Mouse (Mus musculus) frontal cortex, postnatal 14 days (tissue): Measurements from ENCODE around the gene Rab38.

Source experiments
- DNase-seq, 2 experiments: peaks; one replicate each; pipeline ENCODE4 v3.0.0; 2022; ENCODE audit warnings: low spot score in 2 of 2

Rab38 gene

DNA sequence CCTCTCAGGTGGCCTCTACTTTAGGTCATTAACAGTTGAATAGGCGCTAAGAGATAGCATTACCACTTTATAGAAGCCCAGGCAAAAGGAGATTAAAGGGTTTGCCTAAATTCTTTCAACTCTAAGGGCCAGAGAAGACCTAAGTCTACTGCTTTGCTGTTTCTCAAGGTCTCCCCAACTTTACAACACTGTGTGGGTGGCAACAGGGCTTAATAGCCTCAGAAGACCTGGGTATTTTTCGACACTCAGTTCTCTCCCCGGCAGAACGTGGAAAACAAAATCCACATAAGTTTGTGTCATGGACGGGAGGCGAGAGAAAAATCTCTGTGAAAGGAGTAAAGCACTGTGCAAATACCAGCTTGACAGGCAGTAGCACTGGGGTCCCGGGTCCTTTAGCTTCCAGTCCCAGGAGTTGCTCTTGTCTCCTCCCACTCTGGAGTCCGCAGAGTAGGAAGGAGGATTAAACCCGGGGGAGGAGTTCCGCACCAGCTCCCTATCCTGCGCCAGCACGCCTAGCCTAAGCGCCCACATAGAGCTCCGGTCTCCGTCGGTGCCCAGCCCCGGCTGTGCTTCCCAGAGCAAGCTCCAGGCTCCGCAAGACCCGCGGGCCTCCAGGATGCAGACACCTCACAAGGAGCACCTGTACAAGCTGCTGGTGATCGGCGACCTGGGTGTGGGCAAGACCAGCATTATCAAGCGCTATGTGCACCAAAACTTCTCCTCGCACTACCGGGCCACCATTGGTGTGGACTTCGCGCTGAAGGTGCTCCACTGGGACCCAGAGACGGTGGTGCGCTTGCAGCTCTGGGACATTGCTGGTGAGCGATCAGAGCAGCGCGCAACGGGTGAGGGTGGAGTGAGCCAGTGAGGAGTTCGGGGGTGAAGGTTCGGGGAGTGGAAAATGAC, at the start of gene Rab38:
Rab38 (plus strand) TSS at position 488 of the 906 bp plus-strand sequence.
- peak; percentile 5 to 17 for DNase-seq

- no peak for DNase-seq
These were observed 35.5 kb upstream of the Rab38 start for GRCm38 (mm10) chr7:88394568-88394967.

DNA sequence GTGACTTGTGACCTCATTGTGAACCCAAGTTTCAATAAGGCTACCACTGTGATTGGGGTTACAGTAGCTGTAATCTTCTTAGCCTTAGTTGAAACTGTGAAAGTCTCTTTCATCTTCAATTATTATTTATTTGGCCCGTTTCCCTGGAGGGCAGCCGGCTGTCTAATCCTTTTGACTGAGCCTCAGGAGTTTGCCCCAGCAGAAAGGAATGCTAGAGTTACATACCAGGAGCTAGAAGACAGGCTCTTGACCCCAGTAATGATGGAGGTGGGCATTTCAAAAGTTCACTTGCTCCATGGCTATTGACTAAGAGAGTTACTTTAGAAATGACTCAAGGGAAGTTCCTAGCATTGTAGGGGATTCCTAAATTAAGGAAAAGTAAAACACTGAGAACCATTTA, 34.3 kb upstream of the Rab38 start:
- no peak for DNase-seq

DNA sequence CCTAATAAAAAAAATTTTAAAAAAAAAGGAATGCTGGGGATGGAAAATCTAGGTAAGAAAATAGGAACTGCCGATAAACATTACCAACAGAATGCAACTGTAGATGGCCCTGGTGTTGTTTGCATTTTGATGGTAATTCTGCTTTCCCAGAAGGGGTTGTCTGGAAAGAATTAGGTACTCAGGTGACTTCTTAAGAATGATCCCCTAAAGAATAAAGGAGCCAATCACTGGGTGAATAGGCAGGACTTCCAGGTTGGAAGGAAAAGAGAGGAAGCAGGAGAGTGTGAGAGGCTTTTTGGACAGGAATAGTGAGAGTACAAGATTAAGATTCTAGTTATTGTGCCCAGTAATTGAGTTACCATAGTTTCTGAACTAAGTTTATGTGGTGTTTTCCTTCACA, 24.8 kb upstream of the Rab38 start:
- DNase-seq = no peak

- DNase-seq = no peak
These were observed 23.6 kb upstream of the Rab38 start for GRCm38 (mm10) chr7:88406466-88406865.

DNA sequence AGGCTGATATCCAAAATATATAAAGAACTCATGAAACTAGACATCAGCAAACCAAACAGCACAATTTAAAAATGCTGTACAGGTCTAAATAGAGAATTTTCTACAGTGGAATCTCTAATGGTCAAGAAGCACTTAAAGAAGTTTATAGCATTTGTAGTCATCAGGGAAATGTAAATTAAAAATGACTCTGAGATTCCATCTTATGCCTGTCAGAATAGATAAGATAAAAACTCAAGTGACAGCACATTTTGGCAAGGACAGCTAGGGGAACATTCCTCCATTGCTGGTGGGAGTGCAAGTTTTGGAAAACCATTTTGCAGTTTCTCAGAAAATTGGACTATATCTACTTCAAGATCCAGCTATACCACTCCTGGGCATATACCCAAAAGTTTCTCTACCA, 8.3 kb upstream of the Rab38 start:
- DNase-seq = no peak

DNA sequence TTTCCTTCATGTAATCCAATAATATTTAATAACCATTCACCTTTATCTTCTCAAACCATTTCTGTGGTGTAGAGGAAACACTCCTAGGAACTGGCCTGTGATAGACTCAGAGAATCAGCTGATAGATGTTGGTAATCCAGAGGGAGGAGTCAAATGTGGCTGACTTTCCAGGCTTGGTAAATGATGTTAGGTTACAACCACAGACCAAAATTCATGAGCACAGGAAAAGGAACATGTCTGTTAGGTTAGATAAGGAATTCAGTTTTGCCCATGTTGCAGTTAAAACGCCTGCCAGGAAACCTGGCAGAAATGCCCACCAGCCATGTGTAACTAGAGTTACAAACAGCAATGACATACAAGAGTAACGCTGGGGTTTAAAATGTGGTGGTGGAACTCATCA, 6.2 kb upstream of the Rab38 start:
- no peak for DNase-seq

DNA sequence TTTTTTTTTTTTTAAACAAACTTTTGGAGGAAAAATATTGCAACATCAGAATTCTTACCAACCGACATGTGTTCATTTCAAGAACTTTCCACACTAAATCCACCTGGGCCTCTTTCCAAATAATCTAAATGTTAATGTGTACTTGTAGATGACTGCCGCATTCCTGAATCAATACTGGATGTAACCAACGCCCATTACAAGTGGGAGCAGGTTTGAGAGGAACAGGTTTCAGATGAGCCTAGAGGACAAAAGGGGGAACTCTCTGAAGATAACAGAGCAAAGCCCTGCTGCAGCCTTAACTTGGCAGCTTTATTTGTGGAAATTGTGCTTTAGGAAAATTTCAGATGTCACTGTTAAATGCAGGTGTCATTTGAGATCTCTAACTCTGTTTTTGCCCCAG, 4.3 kb upstream of the Rab38 start:
- no peak for DNase-seq

DNA sequence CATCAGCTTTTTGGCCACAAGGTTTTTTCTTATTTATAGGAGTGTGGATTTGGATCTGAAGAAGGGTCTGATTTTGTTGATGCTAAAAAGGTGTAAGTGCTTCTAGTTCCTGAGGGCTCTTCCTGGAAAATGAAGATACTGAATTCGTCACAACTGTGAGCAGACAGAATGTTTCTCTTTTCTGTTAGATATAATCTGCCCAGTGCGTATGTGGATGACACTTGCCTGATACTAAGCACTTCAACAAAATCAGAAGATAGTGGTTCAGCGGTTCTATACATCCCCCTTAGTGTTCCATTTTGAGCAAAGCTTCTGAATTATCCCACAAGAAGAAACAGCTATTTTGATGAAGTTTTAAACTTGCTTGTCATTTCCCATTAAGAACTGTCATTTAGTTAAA, 2.6 kb upstream of the Rab38 start:
- no peak for DNase-seq

GRCm38 (mm10) chr7:88430692-88431084, 615 bp downstream of the Rab38 start:
- DNase-seq = no peak

- no peak for DNase-seq
These were observed 10.2 kb downstream of the Rab38 start for GRCm38 (mm10) chr7:88440301-88440700.

- no peak for DNase-seq
These were observed 12.6 kb downstream of the Rab38 start for GRCm38 (mm10) chr7:88442649-88443048.

DNA sequence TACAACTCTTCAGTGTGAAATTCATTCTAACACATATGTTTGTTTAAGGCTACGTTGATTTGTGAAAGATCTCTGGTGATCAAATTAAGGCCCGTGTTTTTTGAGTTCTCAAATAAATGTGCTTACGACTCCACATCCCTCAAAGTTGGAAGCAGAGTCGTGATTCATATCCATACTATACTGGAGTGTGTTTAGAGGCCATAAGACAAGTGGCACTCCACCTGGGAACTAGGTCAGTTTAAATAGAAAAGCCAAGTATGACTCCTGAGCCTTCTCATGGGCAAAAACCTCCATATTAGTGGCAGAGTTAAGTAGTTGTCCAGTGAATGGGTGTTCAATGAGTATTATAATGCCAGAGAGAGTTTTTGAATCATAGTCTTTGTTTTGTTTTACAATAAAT, 13.4 kb downstream of the Rab38 start:
- no peak for DNase-seq

DNA sequence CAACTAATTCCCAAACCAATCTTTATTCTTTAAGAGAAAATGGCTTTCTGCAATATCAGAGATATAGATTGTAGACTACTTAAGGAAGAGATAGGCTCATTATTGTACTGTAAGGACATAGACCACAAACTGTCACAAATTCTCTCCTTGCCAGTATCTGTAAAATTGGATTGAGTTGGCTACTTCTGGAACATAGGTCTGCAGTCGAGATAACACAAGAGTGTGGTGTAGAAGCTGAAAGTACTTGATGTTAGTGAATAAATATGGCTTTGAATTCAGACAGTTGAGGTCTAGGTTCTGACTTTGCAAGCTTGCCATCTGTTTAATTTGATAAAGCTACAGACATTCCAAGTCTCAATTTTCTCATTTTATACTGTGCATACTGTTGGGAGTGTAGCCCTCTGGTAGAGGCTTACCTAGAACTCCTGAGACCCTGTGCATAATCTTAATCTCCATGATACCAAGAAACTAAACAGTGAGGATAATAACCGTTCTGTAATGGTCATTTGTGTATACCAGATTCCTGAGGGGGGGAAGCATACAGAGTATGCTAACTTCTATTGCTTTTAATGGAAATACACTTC, 15.3 kb downstream of the Rab38 start:
- DNase-seq = no peak

DNA sequence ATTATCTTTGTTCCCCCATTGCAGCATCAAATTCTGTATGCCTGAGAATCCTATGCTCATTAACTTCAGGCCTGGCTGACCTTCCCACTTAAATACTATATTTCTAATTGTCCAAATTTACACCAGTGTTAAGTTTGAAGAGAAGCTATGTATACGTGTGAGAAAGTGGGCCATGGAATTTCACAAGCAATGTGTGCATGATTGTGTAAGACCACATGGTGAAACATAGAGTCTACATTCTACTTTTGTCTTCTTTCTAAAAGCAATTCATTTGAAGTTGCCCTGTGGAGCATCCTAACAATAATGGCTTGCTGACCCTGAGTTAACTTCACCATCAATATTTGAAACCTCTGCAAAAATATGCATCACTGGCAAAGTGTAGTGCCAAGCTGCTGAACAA, 23.2 kb downstream of the Rab38 start:
- DNase-seq = no peak

DNA sequence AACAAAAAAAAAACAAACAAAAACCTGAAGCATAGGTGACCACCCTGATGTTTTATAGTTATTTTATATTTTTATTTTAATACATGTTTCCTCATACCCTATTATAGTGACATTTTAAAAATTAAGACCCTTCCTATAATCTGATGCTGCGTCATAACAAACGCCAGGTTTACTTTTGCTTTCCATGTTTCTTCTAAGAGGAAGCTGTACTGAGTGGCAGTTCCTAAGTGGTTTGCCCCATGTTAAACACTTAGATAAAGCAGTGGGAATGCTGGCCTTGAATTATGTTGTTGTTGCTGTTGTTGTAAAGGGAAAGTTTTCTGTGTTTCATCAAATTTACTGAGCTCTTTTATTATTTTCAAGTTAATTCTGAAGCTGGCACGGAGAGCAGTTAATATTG, 27.8 kb downstream of the Rab38 start:
- DNase-seq = no peak

DNA sequence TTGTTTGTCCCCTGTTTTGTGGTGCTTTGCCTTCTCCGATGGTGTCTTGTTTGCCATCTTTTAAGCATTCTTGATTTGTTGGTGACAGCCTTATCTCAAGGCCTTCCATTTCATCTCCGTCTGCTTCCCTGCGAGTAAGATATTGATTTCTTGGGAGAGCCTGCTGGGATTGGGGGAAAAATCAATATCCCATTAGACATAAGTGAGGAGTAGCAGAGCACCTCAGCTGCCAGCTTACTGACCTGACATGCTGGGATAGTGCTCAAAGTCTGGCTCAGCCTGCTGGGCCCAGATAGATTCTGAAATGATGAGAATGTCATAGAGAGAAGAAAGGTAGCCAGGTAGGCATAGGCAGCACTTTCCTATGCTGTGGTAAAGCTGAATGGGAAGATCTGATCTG, 37.7 kb downstream of the Rab38 start:
- DNase-seq = no peak

GRCm38 (mm10) chr7:88482110-88482619, 52.1 kb downstream of the Rab38 start:
- DNase-seq = no peak

- DNase-seq = no peak
These were observed 52.6 kb downstream of the Rab38 start for GRCm38 (mm10) chr7:88482628-88483027.

DNA sequence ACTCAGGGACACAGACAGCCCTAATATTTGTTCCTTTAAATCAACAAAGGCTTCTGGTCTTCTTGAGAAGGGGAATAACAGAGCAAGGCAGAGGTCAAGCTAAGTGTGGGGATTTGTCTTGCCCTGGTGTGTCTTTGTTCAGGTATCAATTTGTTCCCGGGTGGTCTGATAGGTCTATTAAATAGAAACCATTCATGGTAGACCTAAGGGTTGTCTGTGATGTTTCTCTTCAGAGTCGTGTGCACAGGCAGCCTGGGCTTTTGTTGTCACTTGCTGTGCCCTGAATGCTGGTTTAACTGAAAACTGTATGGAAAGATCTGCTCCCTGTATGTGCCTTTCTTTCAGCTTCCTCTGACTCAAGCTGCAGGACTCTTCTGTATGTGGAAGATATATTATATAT, 60.9 kb downstream of the Rab38 start:
- no peak for DNase-seq

- DNase-seq = no peak
These were observed 72.2 kb downstream of the Rab38 start for GRCm38 (mm10) chr7:88502217-88502817.

DNA sequence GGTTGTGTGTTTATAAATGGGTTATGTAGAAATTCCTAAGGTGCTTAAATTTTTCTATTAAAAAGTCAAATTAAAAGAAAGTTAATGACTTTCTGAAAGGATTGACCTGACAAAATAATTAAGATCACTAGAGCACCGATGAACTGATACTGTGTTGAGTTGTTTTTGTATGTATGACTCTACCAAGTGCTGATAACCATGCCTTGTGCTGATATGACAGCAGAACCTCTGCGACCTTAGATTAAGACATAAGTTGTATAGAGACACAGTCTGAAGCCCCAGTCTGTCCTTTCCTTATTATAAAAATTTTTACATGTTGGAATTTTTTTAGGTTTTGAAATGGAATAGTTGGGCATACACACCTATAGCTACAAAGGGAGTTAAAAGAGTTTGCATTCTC, 79.7 kb downstream of the Rab38 start:
- DNase-seq = no peak

GRCm38 (mm10) chr7:88522481-88522880, 92.4 kb downstream of the Rab38 start:
- no peak for DNase-seq
